Mouse (Mus musculus): ENCODE results near the gene Il17rd. TPM values are rescaled to one million over a fixed set of nuclear protein-coding genes. Genes with fewer than 3 reads are reported as not detected.

Gene Il17rd
- polyA plus RNA-seq, 1 experiment = 2.5 TPM

GRCm38 (mm10) chr14:27138891-27139290 lies 100.2 kb downstream of the Il17rd start:
- peak in 1 of 2 experiments; percentile 26 for DNase-seq (ENCODE audit: extremely low spot score in 1 of 2, low spot score in 1 of 2)

GRCm38 (mm10) chr14:27139968-27140367 lies 101.2 kb downstream of the Il17rd start:
- peak; percentile 10 to 17 for DNase-seq (ENCODE audit: extremely low spot score in 1 of 2, low spot score in 1 of 2)

GRCm38 (mm10) chr14:27141486-27141885 lies 102.7 kb downstream of the Il17rd start:
- no peak for DNase-seq (ENCODE audit: extremely low spot score in 1 of 2, low spot score in 1 of 2)

- DNase-seq (ENCODE audit: extremely low spot score in 1 of 2, low spot score in 1 of 2) = no peak
Observed at GRCm38 (mm10) chr14:27142680-27143079, 103.9 kb downstream of the Il17rd start.

- no peak for DNase-seq (ENCODE audit: extremely low spot score in 1 of 2, low spot score in 1 of 2)
Observed at GRCm38 (mm10) chr14:27145171-27146045, 106.7 kb downstream of the Il17rd start.

- no peak for DNase-seq (ENCODE audit: extremely low spot score in 1 of 2, low spot score in 1 of 2)
Observed at GRCm38 (mm10) chr14:27147726-27148125, 109.0 kb downstream of the Il17rd start.

GRCm38 (mm10) chr14:27149401-27149800 lies 110.7 kb downstream of the Il17rd start:
- no peak for DNase-seq (ENCODE audit: extremely low spot score in 1 of 2, low spot score in 1 of 2)

GRCm38 (mm10) chr14:27150011-27150640 lies 111.4 kb downstream of the Il17rd start:
- DNase-seq (ENCODE audit: extremely low spot score in 1 of 2, low spot score in 1 of 2) = no peak

GRCm38 (mm10) chr14:27151432-27151831 lies 112.7 kb downstream of the Il17rd start:
- DNase-seq (ENCODE audit: extremely low spot score in 1 of 2, low spot score in 1 of 2) = no peak

- no peak for DNase-seq (ENCODE audit: extremely low spot score in 1 of 2, low spot score in 1 of 2)
Observed at GRCm38 (mm10) chr14:27155088-27155487, 116.3 kb downstream of the Il17rd start.

- no peak for DNase-seq (ENCODE audit: extremely low spot score in 1 of 2, low spot score in 1 of 2)
Observed at GRCm38 (mm10) chr14:27156032-27156431, 117.3 kb downstream of the Il17rd start.

Other genes with a start within 250 kb of the Il17rd start
- gene Asb14, start 144.4 kb upstream of the Il17rd start, polyA plus RNA-seq (2012; rRNA removed) = 0.14 and 0.19 TPM in 2 replicates
- gene Appl1, start 67.7 kb upstream of the Il17rd start, polyA plus RNA-seq (2012; rRNA removed) = 36.1 and 37.0 TPM in 2 replicates
- not detected in 2 replicates for gene Hesx1, start 44.5 kb upstream of the Il17rd start, polyA plus RNA-seq (2012; rRNA removed)
- gene Arhgef3, start 76.0 kb downstream of the Il17rd start, polyA plus RNA-seq (2012; rRNA removed) = 38.6 and 40.2 TPM in 2 replicates

Measured in frontal cortex, adult 2 months (tissue).